Mouse (Mus musculus): Measurements from ENCODE around the gene Fyn. TPM values are rescaled to one million over a fixed set of nuclear protein-coding genes. Genes with fewer than 3 reads are reported as not detected.

Fyn gene
- polyA plus RNA-seq, 1 experiment, result 56.4 TPM

DNA sequence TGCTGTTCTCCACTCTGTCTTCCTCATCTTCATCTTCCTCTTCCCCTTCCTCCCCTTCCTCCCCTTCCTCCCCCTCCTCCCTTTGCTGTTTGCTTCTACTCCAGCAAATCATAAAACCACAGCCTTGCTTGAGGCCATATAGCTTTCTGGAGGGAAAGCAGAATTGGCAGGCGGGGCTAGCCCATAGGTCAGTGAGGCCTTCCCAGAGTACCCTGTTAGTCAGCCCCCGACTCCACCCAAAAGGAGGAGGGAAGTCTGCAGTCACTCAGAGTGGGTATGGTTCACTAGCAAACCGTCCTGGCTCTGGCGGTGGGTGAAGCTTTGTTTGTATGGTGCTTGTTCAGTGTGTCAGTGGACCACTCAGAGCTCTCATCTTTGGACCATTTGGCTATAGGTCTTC is 80.5 kb downstream of the Fyn start:
- H3K4me1 ChIP-seq (ENCODE audit: control insufficient read depth, insufficient read depth, low read length), result peaks cover 2% of the 10 kb centered on the region; the same call in 1 of the 2 replicates
- no peak for TF ChIP-seq CTCF (IDR thresholded peaks at IDR 0.05; ENCODE audit: borderline replicate concordance, insufficient read depth, low read length)
- no peak for TF ChIP-seq POLR2A (IDR thresholded peaks at IDR 0.05; ENCODE audit: low read depth, low read length)
- no peak overlapping the region for H3K4me3 ChIP-seq (ENCODE audit: insufficient read depth, low read length)
- no peak overlapping the region for H3K27ac ChIP-seq (ENCODE audit: insufficient read depth, low read length)

DNA sequence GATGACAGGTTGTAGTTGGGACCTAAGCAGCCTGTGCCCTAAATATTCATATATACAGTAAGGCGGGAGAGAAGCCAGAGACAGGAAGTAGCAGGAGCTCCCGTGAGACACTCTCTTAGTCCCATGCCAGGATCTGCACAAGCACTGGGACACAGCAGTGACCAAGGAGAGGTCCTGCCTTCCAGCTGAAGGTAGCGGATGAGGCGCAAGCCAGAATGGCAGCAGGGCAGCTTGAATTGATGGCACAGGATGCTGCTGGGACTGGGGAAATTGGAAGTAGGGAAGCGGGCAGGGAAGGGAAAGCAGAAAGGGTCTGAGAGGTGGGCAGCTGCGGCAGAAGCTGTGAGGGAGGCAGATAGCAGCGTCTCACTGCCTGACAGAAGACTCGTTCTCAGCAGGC is 81.7 kb downstream of the Fyn start:
- TF ChIP-seq CTCF (IDR thresholded peaks at IDR 0.05; ENCODE audit: borderline replicate concordance, insufficient read depth, low read length) (no peak), POLR2A (IDR thresholded peaks at IDR 0.05; ENCODE audit: low read depth, low read length) (no peak)
- H3K27ac ChIP-seq (ENCODE audit: insufficient read depth, low read length), result no peak overlapping the region
- no peaks in the 10 kb centered on the region for H3K4me1 ChIP-seq (ENCODE audit: control insufficient read depth, insufficient read depth, low read length)
- no peak overlapping the region for H3K4me3 ChIP-seq (ENCODE audit: insufficient read depth, low read length)

DNA sequence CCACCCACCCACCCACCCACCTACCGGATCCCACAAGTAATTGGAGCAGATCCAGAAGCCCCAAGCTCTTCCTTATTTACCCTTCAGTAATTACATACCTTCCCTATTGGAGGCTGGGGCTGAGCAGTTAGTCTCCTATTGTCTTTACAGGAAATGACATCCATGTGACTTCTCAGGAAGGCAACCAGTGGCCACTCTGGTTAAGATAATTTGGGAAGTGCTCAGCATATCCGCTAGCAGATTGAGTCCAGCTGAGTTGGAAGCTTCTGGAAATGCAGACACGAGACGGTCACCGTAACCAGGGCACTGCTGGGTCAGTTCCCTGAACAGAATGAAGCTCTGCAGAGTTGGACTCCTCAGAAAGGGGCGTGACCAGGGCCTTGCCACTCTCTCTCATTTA is 82.4 kb downstream of the Fyn start:
- H3K4me1 ChIP-seq (ENCODE audit: control insufficient read depth, insufficient read depth, low read length), result no peaks in the 10 kb centered on the region
- H3K27ac ChIP-seq (ENCODE audit: insufficient read depth, low read length), result no peak overlapping the region
- no peak overlapping the region for H3K4me3 ChIP-seq (ENCODE audit: insufficient read depth, low read length)
- TF ChIP-seq CTCF (IDR thresholded peaks at IDR 0.05; ENCODE audit: borderline replicate concordance, insufficient read depth, low read length) (no peak), POLR2A (IDR thresholded peaks at IDR 0.05; ENCODE audit: low read depth, low read length) (no peak)

DNA sequence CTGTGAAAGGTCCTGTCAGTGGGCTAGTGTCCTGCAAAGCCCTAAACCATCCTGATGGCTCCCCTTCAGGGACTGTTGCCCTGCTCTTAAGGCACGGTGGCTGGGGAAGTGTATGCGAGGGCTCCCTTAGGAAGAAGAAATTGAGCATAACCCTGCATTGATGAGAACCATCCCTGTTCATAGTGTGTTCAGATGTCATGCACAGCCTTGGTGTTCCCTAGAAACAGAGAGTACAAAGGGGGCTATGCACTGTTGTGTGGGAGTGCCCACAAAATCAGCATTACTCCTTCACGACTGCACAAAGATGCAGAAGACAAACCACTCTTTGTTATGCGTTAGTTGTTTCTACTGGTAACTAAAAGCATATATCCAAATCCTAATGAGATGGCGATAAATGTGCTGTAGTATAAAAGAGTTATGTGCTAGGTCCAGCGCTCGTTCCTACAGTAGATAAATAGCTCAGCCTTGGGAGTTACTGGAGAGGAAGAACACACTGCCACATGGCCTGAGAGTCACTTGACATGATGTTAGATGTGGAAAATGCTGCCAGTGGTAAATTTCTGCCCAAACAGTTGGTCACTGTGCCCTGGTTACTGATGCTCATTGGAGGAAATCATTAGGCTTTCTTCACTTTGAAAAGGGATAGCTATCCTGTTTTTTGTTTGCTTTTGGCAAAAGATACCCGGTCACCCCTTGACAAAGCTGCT is 83.4 kb downstream of the Fyn start:
- Histone ChIP-seq H3K4me1 (ENCODE audit: control insufficient read depth, insufficient read depth, low read length) (no peaks in the 10 kb centered on the region), H3K27ac (ENCODE audit: insufficient read depth, low read length) (no peak overlapping the region)
- TF ChIP-seq CTCF (IDR thresholded peaks at IDR 0.05; ENCODE audit: borderline replicate concordance, insufficient read depth, low read length) (no peak), POLR2A (IDR thresholded peaks at IDR 0.05; ENCODE audit: low read depth, low read length) (no peak)

DNA sequence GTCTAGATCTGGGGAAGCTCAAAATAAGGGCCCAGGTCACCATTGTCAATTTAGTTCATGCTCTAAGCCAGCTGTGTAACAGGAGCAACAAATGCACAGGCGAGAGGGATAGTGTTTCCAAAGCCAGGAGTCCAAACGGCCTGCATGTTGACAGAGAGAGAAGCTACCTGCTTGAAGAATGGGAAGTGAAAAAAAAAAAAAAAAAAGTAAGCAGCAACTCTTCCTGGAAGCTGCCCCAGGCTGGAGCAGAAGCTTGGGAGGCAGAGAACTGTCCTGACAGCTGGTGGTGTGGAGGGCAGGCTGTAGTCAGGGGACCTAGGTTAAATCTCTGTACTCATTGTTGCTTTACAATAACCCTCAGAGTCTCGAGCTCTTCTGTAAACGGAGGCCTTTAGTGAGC is 86.7 kb downstream of the Fyn start:
- Histone ChIP-seq H3K4me1 (ENCODE audit: control insufficient read depth, insufficient read depth, low read length) (peaks cover 9% of the 10 kb centered on the region; the same call in 1 of the 2 replicates), H3K4me3 (ENCODE audit: insufficient read depth, low read length) (no peak overlapping the region), H3K27ac (ENCODE audit: insufficient read depth, low read length) (no peak overlapping the region)
- no peak for TF ChIP-seq CTCF (IDR thresholded peaks at IDR 0.05; ENCODE audit: borderline replicate concordance, insufficient read depth, low read length)
- no peak for TF ChIP-seq POLR2A (IDR thresholded peaks at IDR 0.05; ENCODE audit: low read depth, low read length)

More for the DNA sequence above, 83.4 kb downstream of the Fyn start:
- no peak overlapping the region for H3K4me3 ChIP-seq (ENCODE audit: insufficient read depth, low read length)

DNA sequence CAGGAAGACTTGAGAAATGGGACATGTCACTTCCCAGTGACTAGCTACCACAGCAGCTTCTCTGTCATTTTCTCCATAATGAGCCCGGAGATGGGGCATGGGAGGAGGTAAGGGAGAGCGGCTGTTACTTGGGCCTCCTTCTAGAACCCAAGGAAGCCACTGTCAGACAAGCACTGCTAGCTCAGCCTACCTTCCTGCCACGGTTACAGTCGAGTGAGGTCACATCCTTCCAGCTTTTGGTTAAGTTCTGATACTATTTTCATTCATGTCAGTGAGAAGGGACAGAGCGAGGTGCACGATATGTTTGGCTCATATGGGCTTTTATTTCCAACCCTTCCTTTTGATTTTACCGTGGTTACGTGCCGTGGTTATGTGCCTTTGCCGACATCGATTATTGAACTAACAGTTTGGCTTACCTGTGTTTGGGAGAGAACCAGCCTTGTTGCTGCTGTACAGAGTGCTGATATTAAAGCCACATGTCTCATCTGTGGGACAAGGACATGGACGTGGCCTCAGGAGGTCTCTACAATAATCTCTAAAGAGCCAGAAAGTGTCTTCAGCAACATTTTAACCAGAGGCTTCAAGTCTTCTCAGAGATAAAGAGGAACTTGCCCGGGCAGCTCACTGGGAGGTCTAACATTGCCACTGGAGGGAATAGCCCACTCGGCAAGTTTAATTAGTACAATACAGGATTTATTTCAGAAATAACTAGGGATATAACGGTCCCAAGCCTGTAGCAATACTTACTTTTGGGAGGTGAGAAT is 87.4 kb downstream of the Fyn start:
- Histone ChIP-seq H3K4me3 (ENCODE audit: insufficient read depth, low read length) (no peak overlapping the region), H3K4me1 (ENCODE audit: control insufficient read depth, insufficient read depth, low read length) (peaks cover 9% of the 10 kb centered on the region; the same call in 1 of the 2 replicates), H3K27ac (ENCODE audit: insufficient read depth, low read length) (no peak overlapping the region)
- no peak for TF ChIP-seq POLR2A (IDR thresholded peaks at IDR 0.05; ENCODE audit: low read depth, low read length)
- no peak for TF ChIP-seq CTCF (IDR thresholded peaks at IDR 0.05; ENCODE audit: borderline replicate concordance, insufficient read depth, low read length)

DNA sequence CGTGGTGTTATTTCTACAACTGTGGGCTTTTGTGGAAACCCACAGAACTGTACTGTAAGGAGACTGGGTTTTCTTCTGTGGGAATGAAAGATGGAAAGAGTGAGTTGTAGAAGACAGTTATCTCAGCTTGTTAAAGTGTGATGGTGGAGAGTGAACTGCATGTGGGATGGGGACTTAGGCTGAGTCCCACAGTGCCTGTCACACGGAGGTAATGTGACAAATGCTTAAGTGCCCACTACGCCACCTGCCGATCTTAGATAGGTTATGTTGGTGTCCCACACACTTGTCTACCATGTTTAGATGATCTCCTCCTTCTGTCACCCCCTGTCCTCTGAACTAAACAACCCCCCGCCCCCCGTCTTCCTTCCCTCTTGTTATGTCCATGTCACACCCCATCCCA is 88.1 kb downstream of the Fyn start:
- Histone ChIP-seq H3K4me3 (ENCODE audit: insufficient read depth, low read length) (no peak overlapping the region), H3K4me1 (ENCODE audit: control insufficient read depth, insufficient read depth, low read length) (peaks cover 9% of the 10 kb centered on the region; the same call in 1 of the 2 replicates), H3K27ac (ENCODE audit: insufficient read depth, low read length) (no peak overlapping the region)
- no peak for TF ChIP-seq CTCF (IDR thresholded peaks at IDR 0.05; ENCODE audit: borderline replicate concordance, insufficient read depth, low read length)
- no peak for TF ChIP-seq POLR2A (IDR thresholded peaks at IDR 0.05; ENCODE audit: low read depth, low read length)

DNA sequence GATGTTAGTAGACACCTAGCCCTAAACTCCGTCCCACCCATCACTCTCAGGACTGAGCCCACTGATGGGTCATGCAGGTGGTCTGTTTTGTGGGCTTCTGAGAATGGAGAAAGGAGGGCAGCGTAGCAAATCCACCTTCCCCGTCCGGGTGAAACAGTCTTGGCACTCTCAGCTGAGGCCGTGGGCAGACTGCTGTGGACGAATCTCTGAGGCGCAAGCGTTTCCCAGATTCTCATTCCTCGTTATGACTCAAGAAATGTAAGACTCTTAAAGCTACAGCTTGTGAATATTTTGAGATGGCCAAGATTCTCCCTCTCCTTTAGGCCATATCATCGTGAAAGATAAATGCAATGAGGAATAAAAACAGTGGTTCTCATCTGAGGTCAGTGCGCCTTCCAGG is 88.6 kb downstream of the Fyn start:
- Histone ChIP-seq H3K27ac (ENCODE audit: insufficient read depth, low read length) (no peak overlapping the region), H3K4me1 (ENCODE audit: control insufficient read depth, insufficient read depth, low read length) (peaks cover 9% of the 10 kb centered on the region; the same call in 1 of the 2 replicates), H3K4me3 (ENCODE audit: insufficient read depth, low read length) (no peak overlapping the region)
- TF ChIP-seq CTCF (IDR thresholded peaks at IDR 0.05; ENCODE audit: borderline replicate concordance, insufficient read depth, low read length) (no peak), POLR2A (IDR thresholded peaks at IDR 0.05; ENCODE audit: low read depth, low read length) (no peak)

DNA sequence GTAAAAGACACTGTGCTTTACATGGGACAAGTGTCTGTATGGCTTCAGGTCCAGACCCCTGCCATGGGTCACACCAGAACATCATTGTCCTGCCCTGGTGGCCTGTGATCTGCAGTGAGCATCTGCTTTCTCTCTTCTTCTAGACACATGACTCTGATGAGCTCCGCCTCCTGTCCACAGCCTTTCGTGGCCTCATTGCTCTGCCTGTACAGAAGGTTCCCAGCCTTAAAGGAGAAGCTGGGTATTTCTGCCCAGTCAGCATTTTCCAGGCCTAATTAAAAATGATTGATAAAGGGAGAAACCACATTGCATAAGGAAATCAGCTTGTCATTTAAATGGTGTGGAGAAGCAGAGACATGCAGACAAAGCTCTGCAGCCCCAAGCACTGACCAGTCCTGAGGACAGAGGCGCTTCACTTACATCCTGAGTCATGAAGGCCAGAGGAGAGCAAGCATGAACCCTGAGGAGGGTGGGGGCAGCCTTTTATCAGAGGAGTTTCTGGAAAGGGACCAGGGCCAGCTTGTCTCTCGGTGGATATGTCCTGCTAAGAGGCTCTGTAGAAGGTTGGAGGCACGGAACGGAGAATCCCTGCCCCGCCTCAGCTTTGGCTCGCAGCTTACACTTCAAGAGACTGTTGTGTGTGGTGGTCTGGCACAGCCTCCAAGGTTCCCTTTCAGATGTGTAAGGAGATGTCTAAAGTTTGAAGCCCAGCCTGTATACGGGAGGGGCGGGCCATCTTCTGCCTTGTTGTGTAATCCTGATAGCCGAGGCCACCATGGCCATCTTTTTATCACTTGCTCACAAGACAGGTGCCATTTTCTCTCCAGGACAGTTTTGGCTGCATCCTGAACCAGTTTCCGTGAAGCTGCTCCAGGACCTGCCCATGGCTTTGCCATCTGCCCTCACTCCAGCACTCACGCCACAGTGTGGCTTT is 90.4 kb downstream of the Fyn start:
- no peak for TF ChIP-seq CTCF (IDR thresholded peaks at IDR 0.05; ENCODE audit: borderline replicate concordance, insufficient read depth, low read length)
- TF ChIP-seq POLR2A (IDR thresholded peaks at IDR 0.05; ENCODE audit: low read depth, low read length), result no peak
- Histone ChIP-seq H3K4me3 (ENCODE audit: insufficient read depth, low read length) (no peak overlapping the region), H3K4me1 (ENCODE audit: control insufficient read depth, insufficient read depth, low read length) (peaks cover 9% of the 10 kb centered on the region; the same call in 1 of the 2 replicates), H3K27ac (ENCODE audit: insufficient read depth, low read length) (no peak overlapping the region)

All from embryonic fibroblast, embryonic 13.5 days (primary cell).